In the genomic region with DNA sequence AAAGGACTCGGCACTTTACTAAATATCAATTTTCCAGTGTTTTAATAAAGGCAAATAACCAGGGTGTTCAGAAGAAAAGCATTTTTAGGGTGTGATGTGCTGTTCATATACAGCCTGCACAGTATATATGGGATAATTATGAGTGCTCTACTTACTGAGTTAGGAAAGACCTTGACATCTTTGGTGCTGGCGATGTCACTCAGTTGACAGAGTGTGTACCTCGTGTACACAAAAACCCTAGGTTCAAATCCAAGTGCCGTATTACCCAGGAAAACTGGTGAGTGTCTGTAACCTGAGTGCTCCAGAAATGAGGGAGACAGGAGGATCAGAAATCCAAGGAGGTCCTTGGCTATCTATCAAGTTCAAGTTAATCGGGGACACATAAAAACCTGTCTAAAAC, we compare ENCODE assay signal across 10 mouse cellular contexts.
DNase-seq lines count a peak whose midpoint lies in the region; ATAC-seq lines count a peak whose summit lies in the region.
"Had no signal": no experiment of that assay in that cellular context is flagged by ENCODE, and none has a peak within 500 bp of the region (broad histone marks: within the 10 kb centered on the region; RNA-seq: fewer than 3 reads in every experiment).

No protein-coding gene starts in this region.

- H3K4me1 ChIP-seq in heart, embryonic 12.5 days (replicated peaks), result no peaks in the 10 kb centered on the region
- H3K4me1 ChIP-seq in embryonic facial prominence, embryonic 10.5 days, result no peaks in the 10 kb centered on the region
- H3K4me1 ChIP-seq in hindbrain, embryonic 12.5 days, result no peaks in the 10 kb centered on the region
- H3K4me1 ChIP-seq in liver, embryonic 16.5 days (ENCODE audit: control insufficient read depth, low read depth, low read length), result no peaks in the 10 kb centered on the region

- H3K4me3 ChIP-seq in heart, embryonic 12.5 days, result peak overlapping the region; percentile 21; the same call in 1 of the 2 replicates
- H3K4me3 ChIP-seq in embryonic facial prominence, embryonic 10.5 days, result peak overlapping the region; percentile 40
- peak overlapping the region; percentile 14; the same call in 1 of the 2 replicates for H3K4me3 ChIP-seq in hindbrain, embryonic 12.5 days
- peak overlapping the region; percentile 39 for H3K4me3 ChIP-seq in liver, embryonic 16.5 days (ENCODE audit: low read depth, low read length)

- intact Hi-C loops in heart, postnatal 14 days (cut with DNase I), result no loop called here

- WGBS in heart, embryonic 12.5 days, result 82% methylated on average over 5 of the region's 5 CpGs
- 85% methylated on average over 5 of the region's 5 CpGs for WGBS in embryonic facial prominence, embryonic 10.5 days
- WGBS in hindbrain, embryonic 12.5 days, result 85% methylated on average over 5 of the region's 5 CpGs
- WGBS in liver, embryonic 16.5 days (ENCODE audit: insufficient replicate concordance), result 70% methylated on average over 5 of the region's 5 CpGs

- DNase-seq in heart, postnatal 14 days, result no peak
- DNase-seq in embryonic facial prominence, embryonic 10.5 days (ENCODE audit: low spot score), result no peak
- DNase-seq in embryo, embryonic 9.5 days (ENCODE audit: extremely low spot score), result no peak
- DNase-seq in spleen, postnatal 14 days (ENCODE audit: low spot score in 2 of 2), result no peak
- DNase-seq in thymus, adult 18-20 months, result no peak
- DNase-seq: B cell, adult 2 months; kidney, adult 18-20 months had no signal

- H3K9me3 ChIP-seq in heart, embryonic 12.5 days (replicated peaks), result no peaks in the 10 kb centered on the region
- no peaks in the 10 kb centered on the region for H3K9me3 ChIP-seq in embryonic facial prominence, embryonic 10.5 days
- no peaks in the 10 kb centered on the region for H3K9me3 ChIP-seq in hindbrain, embryonic 12.5 days (replicated peaks)
- no peaks in the 10 kb centered on the region for H3K9me3 ChIP-seq in liver, embryonic 16.5 days (replicated peaks; ENCODE audit: control insufficient read depth, low read length)

- no peaks in the 10 kb centered on the region for H3K36me3 ChIP-seq in heart, embryonic 12.5 days
- no peaks in the 10 kb centered on the region for H3K36me3 ChIP-seq in embryonic facial prominence, embryonic 10.5 days (replicated peaks)
- H3K36me3 ChIP-seq in hindbrain, embryonic 12.5 days, result no peaks in the 10 kb centered on the region
- no peaks in the 10 kb centered on the region for H3K36me3 ChIP-seq in liver, embryonic 16.5 days (ENCODE audit: control insufficient read depth, insufficient read depth)

- peak overlapping the region; percentile 38 for H3K4me2 ChIP-seq in heart, embryonic 12.5 days
- H3K4me2 ChIP-seq in hindbrain, embryonic 12.5 days (replicated peaks), result peak overlapping the region; percentile 34
- 0 out of 2 replicates have a peak overlapping the region, but pooled peaks have one; percentile 22 for H3K4me2 ChIP-seq in liver, embryonic 16.5 days (ENCODE audit: low read depth, low read length)

- H3K27me3 ChIP-seq in heart, embryonic 12.5 days (replicated peaks), result no peaks in the 10 kb centered on the region
- no peaks in the 10 kb centered on the region for H3K27me3 ChIP-seq in embryonic facial prominence, embryonic 10.5 days (replicated peaks; ENCODE audit: low read depth, poor library complexity, severe bottlenecking)
- no peaks in the 10 kb centered on the region for H3K27me3 ChIP-seq in hindbrain, embryonic 12.5 days
- H3K27me3 ChIP-seq in liver, embryonic 16.5 days (ENCODE audit: control insufficient read depth, insufficient read depth, low read depth, low read length), result no peaks in the 10 kb centered on the region

- ATAC-seq in heart, embryonic 12.5 days (ENCODE audit: insufficient number of reproducible peaks, low FRiP score), result no peak
- ATAC-seq in hindbrain, embryonic 12.5 days (ENCODE audit: low FRiP score), result no peak
- ATAC-seq in liver, embryonic 16.5 days (ENCODE audit: low read depth), result no peak

- no peak overlapping the region for H3K27ac ChIP-seq in heart, embryonic 12.5 days (ENCODE audit: poor library complexity, severe bottlenecking)
- peak overlapping the region; percentile 44; the same call in 1 of the 2 replicates for H3K27ac ChIP-seq in embryonic facial prominence, embryonic 10.5 days (replicated peaks)
- H3K27ac ChIP-seq in hindbrain, embryonic 12.5 days, result no peak overlapping the region
- no peak overlapping the region for H3K27ac ChIP-seq in liver, embryonic 16.5 days (ENCODE audit: low read length)

- no peak overlapping the region for H3K9ac ChIP-seq in heart, embryonic 12.5 days
- H3K9ac ChIP-seq in hindbrain, embryonic 12.5 days, result no peak overlapping the region
- H3K9ac ChIP-seq in liver, embryonic 16.5 days (ENCODE audit: low read depth, low read length), result no peak overlapping the region
